Mouse (Mus musculus) cerebellum, adult 18-20 months (tissue): ENCODE data around the gene Pip5k1a.
"Not testable (repeated sequence)": the region's sequence is repeated elsewhere in the genome, so short reads cannot be mapped to it uniquely, and the experiment has no call there.

Experiments
- DNase-seq, 2 experiments: peaks; one replicate each; pipeline ENCODE4 v3.0.0; 2021

Gene Pip5k1a

GRCm38 (mm10) chr3:95041625-95042024, 65.1 kb downstream of the Pip5k1a start:
- no peak for DNase-seq

GRCm38 (mm10) chr3:95029953-95030352, 76.8 kb downstream of the Pip5k1a start:
- no peak for DNase-seq

GRCm38 (mm10) chr3:95029291-95029827, 77.4 kb downstream of the Pip5k1a start:
- DNase-seq = not testable (repeated sequence)

GRCm38 (mm10) chr3:95028603-95029002, 78.1 kb downstream of the Pip5k1a start:
- no peak for DNase-seq

- DNase-seq = no peak
Observed at GRCm38 (mm10) chr3:95027701-95028100, 79.0 kb downstream of the Pip5k1a start.

GRCm38 (mm10) chr3:95027057-95027645, 79.6 kb downstream of the Pip5k1a start:
- DNase-seq = no peak

- no peak for DNase-seq
Observed at GRCm38 (mm10) chr3:95025202-95025601, 81.5 kb downstream of the Pip5k1a start.

- DNase-seq = no peak
Observed at GRCm38 (mm10) chr3:95024551-95024950, 82.2 kb downstream of the Pip5k1a start.

- not testable (repeated sequence) for DNase-seq
Observed at GRCm38 (mm10) chr3:95020956-95021355, 85.8 kb downstream of the Pip5k1a start.

GRCm38 (mm10) chr3:95018741-95019140, 88.0 kb downstream of the Pip5k1a start:
- DNase-seq = no peak

- no peak for DNase-seq
Observed at GRCm38 (mm10) chr3:95016532-95017056, 90.1 kb downstream of the Pip5k1a start.

- DNase-seq = peak; percentile 97
Observed at GRCm38 (mm10) chr3:95015891-95016531, 90.7 kb downstream of the Pip5k1a start.

- peak; percentile 99 to 100 for DNase-seq
Observed at GRCm38 (mm10) chr3:95015337-95015872, 91.3 kb downstream of the Pip5k1a start, which contains the start of gene Zfp687. TSS of gene Zfp687 (minus strand) at chr3:95015448.

GRCm38 (mm10) chr3:95014428-95015151, 92.1 kb downstream of the Pip5k1a start:
- DNase-seq = peak; percentile 58 to 67

- peak; percentile 69 to 75 for DNase-seq
Observed at GRCm38 (mm10) chr3:95013699-95014427, 92.9 kb downstream of the Pip5k1a start.

- DNase-seq = no peak
Observed at GRCm38 (mm10) chr3:95012982-95013381, 93.7 kb downstream of the Pip5k1a start.

GRCm38 (mm10) chr3:95010396-95010795, 96.3 kb downstream of the Pip5k1a start:
- no peak for DNase-seq
